Mouse (Mus musculus): ENCODE data around the gene D5Ertd579e.

DNA sequence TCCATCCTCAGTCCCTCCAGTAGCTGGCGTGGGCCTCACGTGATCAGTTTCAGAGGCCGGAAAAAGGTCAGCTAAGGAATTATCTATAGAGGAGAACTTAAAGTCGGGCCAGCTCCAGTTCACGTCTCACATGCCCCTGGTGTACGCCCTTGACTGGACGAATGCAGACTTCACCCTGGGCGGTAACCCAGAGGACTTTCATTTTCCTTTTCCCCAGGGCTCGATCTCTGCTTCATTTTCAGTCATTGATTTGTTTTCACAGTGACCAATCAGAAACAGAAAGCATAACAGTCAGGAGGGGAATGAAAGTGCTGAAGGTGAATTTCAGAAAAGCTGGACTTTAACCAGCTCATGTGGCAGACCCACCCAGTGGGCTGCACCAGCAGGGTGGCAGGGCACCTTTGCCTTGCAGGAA, 30.6 kb upstream of the D5Ertd579e start:
- TF ChIP-seq POLR2A (IDR thresholded peaks at IDR 0.05; ENCODE audit: insufficient read depth, low read depth, low read length) (no peak), CTCF (IDR thresholded peaks at IDR 0.05; ENCODE audit: insufficient read depth, low read depth, low read length) (no peak)
